Mouse (Mus musculus) thymus, adult 18-20 months (tissue): ENCODE results near the gene Gm18596.

ENCODE experiments used
- DNase-seq, 2 experiments: peaks; one replicate each; pipeline ENCODE4 v3.0.0; 2022; ENCODE audit warnings: mixed read lengths in 2 of 2

Gene Gm18596

GRCm38 (mm10) chr10:77709831-77710230 is 32.6 kb downstream of the Gm18596 start:
- DNase-seq: no peak

- DNase-seq: no peak
Measured at GRCm38 (mm10) chr10:77706326-77706725, 36.1 kb downstream of the Gm18596 start, which contains the start of gene Gm10272. Gene Gm10272, plus strand, starts transcription at chr10:77706626.

DNA sequence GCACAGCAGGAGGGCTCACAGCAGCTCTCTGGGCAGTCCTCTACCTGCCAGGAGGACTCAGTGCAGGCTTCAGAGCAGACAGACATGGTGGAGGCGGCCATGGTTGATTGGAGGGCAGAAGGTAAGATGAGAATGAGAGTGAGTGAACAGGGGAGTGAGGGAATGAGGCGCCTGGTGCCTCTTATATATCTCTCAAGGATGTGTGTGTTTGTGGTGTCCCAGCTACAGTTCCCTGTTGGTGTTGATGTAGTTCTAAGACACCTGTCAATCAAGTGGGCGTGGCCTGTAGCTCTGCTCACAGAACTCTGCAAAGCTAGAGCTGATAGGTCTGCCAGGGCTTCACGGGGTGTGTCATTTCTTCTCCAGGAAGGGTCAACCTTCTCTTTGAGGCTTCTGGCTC is 45.3 kb downstream of the Gm18596 start, which contains the start of gene Gm9508:
Gene Gm9508, minus strand, starts transcription at position 101 of the 400 bp plus-strand sequence.
- no peak for DNase-seq
